Comparison of ENCODE assay signal across 15 mouse cellular contexts in genomic region chr2:106895326-106896023, GRCm38 (mm10).
DNase-seq lines count a peak whose midpoint lies in the region; ATAC-seq and TF ChIP-seq lines count a peak whose summit lies in the region.
"Had no signal": no experiment of that assay in that cellular context is flagged by ENCODE, and none has a peak within 500 bp of the region (broad histone marks: within the 10 kb centered on the region; RNA-seq: fewer than 3 reads in every experiment).

No protein-coding gene starts in this region.

- no peak for TF ChIP-seq POLR2A in ES-Bruce4 (IDR thresholded peaks at IDR 0.05; ENCODE audit: insufficient read depth, low read length)

- WGBS in forebrain, postnatal 0 days, result 24% methylated on average over 11 of the region's 11 CpGs
- 11% methylated on average over 11 of the region's 11 CpGs for WGBS in midbrain, embryonic 13.5 days

- TF ChIP-seq CTCF in ES-Bruce4 (IDR thresholded peaks at IDR 0.05; ENCODE audit: low read depth, low read length), result no peak
- TF ChIP-seq CTCF in forebrain, postnatal 0 days (IDR thresholded peaks at IDR 0.05; ENCODE audit: low read depth), result no peak

- no peak overlapping the region for H3K4me3 ChIP-seq in ES-Bruce4 (ENCODE audit: low read depth, low read length)
- no peak overlapping the region for H3K4me3 ChIP-seq in forebrain, postnatal 0 days (ENCODE audit: low read depth, low read length)
- H3K4me3 ChIP-seq in midbrain, embryonic 13.5 days (replicated peaks), result no peak overlapping the region
- H3K4me3 ChIP-seq: embryonic facial prominence, embryonic 13.5 days; heart, embryonic 15.5 days had no signal

- H3K27ac ChIP-seq in ES-Bruce4 (ENCODE audit: insufficient read depth, low read length), result no peak overlapping the region
- no peak overlapping the region for H3K27ac ChIP-seq in forebrain, postnatal 0 days (ENCODE audit: low read depth, low read length)
- peak overlapping the region; percentile 62 for H3K27ac ChIP-seq in midbrain, embryonic 13.5 days
- H3K27ac ChIP-seq: embryonic facial prominence, embryonic 13.5 days; heart, embryonic 15.5 days had no signal

- no peaks in the 10 kb centered on the region for H3K36me3 ChIP-seq in ES-Bruce4 (ENCODE audit: control insufficient read depth, insufficient read depth, low read length, poor library complexity, severe bottlenecking)
- no peaks in the 10 kb centered on the region for H3K36me3 ChIP-seq in forebrain, postnatal 0 days (ENCODE audit: insufficient read depth)
- no peaks in the 10 kb centered on the region for H3K36me3 ChIP-seq in midbrain, embryonic 13.5 days
- H3K36me3 ChIP-seq: embryonic facial prominence, embryonic 13.5 days; heart, embryonic 15.5 days had no signal

- TF ChIP-seq EP300 in ES-Bruce4 (IDR thresholded peaks at IDR 0.05; ENCODE audit: insufficient read depth, low read depth, low read length), result 0 out of 2 replicates have a peak, but pooled peaks have one; percentile 4

- DNase-seq in cerebellum, adult 9-11 months, result peak; percentile 5
- DNase-seq in cerebellum, postnatal 14 days, result no peak
- no peak for DNase-seq in forebrain, postnatal 0 days
- no peak for DNase-seq in heart, adult 11 months
- DNase-seq in left cerebral cortex, adult 11 months (ENCODE audit: low spot score), result no peak
- DNase-seq: cerebellum, adult 11 months; gastrocnemius, postnatal 10 days; kidney, adult 9 months; lung, postnatal 10 days; thymus, postnatal 25 days had no signal

- no peaks in the 10 kb centered on the region for H3K9me3 ChIP-seq in ES-Bruce4 (replicated peaks; ENCODE audit: control insufficient read depth, insufficient read depth, low read length, poor library complexity, severe bottlenecking)
- H3K9me3 ChIP-seq in forebrain, postnatal 0 days (ENCODE audit: low read length), result no peaks in the 10 kb centered on the region
- H3K9me3 ChIP-seq in midbrain, embryonic 13.5 days, result no peaks in the 10 kb centered on the region
- H3K9me3 ChIP-seq: embryonic facial prominence, embryonic 13.5 days; heart, embryonic 15.5 days had no signal

- no peak overlapping the region for H3K9ac ChIP-seq in ES-Bruce4 (ENCODE audit: low read depth, poor library complexity, severe bottlenecking)
- H3K9ac ChIP-seq in forebrain, postnatal 0 days, result no peak overlapping the region
- no peak overlapping the region for H3K9ac ChIP-seq in midbrain, embryonic 13.5 days (replicated peaks)
- H3K9ac ChIP-seq: embryonic facial prominence, embryonic 13.5 days; heart, embryonic 15.5 days had no signal

- no peak overlapping the region for H3K4me2 ChIP-seq in forebrain, postnatal 0 days (ENCODE audit: low read depth)
- H3K4me2 ChIP-seq in midbrain, embryonic 13.5 days (replicated peaks), result no peak overlapping the region
- H3K4me2 ChIP-seq: embryonic facial prominence, embryonic 13.5 days; heart, embryonic 15.5 days had no signal

- peak; percentile 45; the same call in 1 of the 2 replicates for ATAC-seq in forebrain, postnatal 0 days
- ATAC-seq in midbrain, embryonic 13.5 days, result peak; percentile 97
- no peak for ATAC-seq in erythroid progenitor cell, adult 5-6 weeks (replicated peaks; ENCODE audit: low FRiP score, poor library complexity, severe bottlenecking)

- no peaks in the 10 kb centered on the region for H3K4me1 ChIP-seq in ES-Bruce4 (ENCODE audit: control insufficient read depth, insufficient read depth, low read length)
- H3K4me1 ChIP-seq in forebrain, postnatal 0 days (ENCODE audit: insufficient read depth), result no peaks in the 10 kb centered on the region
- peaks cover 12% of the 10 kb centered on the region for H3K4me1 ChIP-seq in midbrain, embryonic 13.5 days (replicated peaks)
- H3K4me1 ChIP-seq: heart, embryonic 15.5 days had no signal

- H3K27me3 ChIP-seq in ES-Bruce4 (ENCODE audit: control insufficient read depth, insufficient read depth, low read length, poor library complexity, severe bottlenecking), result no peaks in the 10 kb centered on the region
- H3K27me3 ChIP-seq in forebrain, postnatal 0 days (ENCODE audit: insufficient read depth, low read length), result no peaks in the 10 kb centered on the region
- H3K27me3 ChIP-seq in midbrain, embryonic 13.5 days, result no peaks in the 10 kb centered on the region
- H3K27me3 ChIP-seq: heart, embryonic 15.5 days had no signal
